Mouse (Mus musculus) CH12.LX (cell line): Measurements from ENCODE around the gene Osbpl11. TPM values are rescaled to one million over a fixed set of nuclear protein-coding genes. Genes with fewer than 3 reads are reported as not detected.

ENCODE experiments used
- DNase-seq: peaks from one replicate; pipeline ENCODE4 v3.0.0-alpha.2; 2013; ENCODE audit errors: extremely low read depth
- H3K27ac ChIP-seq: 2 replicates; pipeline ENCODE4 v1.5.1; 2012; ENCODE audit warnings: low read depth, mild to moderate bottlenecking, control low read depth, moderate library complexity; ENCODE audit not compliant: insufficient read depth
- H3K27me3 ChIP-seq: replicated peaks from 2 replicates; pipeline ENCODE3; 2012; ENCODE audit warnings: inconsistent platforms
- H3K36me3 ChIP-seq, 2 experiments: replicated peaks in 1 of 2; 2 replicates each; pipeline versions ENCODE3 to v1.6.1; 2012; ENCODE audit warnings: inconsistent platforms in 1 of 2, low read length in 1 of 2, mild to moderate bottlenecking in 1 of 2, mixed read lengths in 1 of 2, moderate library complexity in 1 of 2; ENCODE audit not compliant: control insufficient read depth in 1 of 2, insufficient read depth in 1 of 2
- H3K4me1 ChIP-seq, 2 experiments: 2 replicates each; pipeline ENCODE4 v1.6.1; 2012; ENCODE audit warnings: inconsistent platforms in 1 of 2, moderate library complexity in 1 of 2; ENCODE audit not compliant: insufficient read depth in 2 of 2, control insufficient read depth in 1 of 2
- H3K4me2 ChIP-seq: 2 replicates; pipeline ENCODE4 v1.6.1; 2012; ENCODE audit warnings: low read depth, mild to moderate bottlenecking, control low read depth; ENCODE audit not compliant: poor library complexity, insufficient read depth, severe bottlenecking
- H3K4me3 ChIP-seq, 3 experiments: fragments of 150-350 bp in 1 of 3; sonication (generic) in 1 of 3; replicated peaks in 1 of 3; 2 replicates each; pipeline versions ENCODE3 to v1.5.1; 2011 to 2012; ENCODE audit warnings: low read depth in 2 of 3, low read length in 2 of 3, mild to moderate bottlenecking in 2 of 3, moderate library complexity in 2 of 3, control low read depth in 1 of 3, improper control_type of control experiment in 1 of 3, inconsistent platforms in 1 of 3, mixed read lengths in 1 of 3; ENCODE audit not compliant: poor library complexity in 1 of 3
- H3K79me2 ChIP-seq: replicated peaks from 2 replicates; pipeline ENCODE4 v1.6.1; 2012; ENCODE audit warnings: mild to moderate bottlenecking, moderate library complexity; ENCODE audit not compliant: control insufficient read depth, poor library complexity, insufficient read depth, severe bottlenecking; ENCODE audit errors: extremely low read depth
- H3K9ac ChIP-seq: 2 replicates; pipeline ENCODE4 v1.6.1; 2012; ENCODE audit warnings: low read depth, mild to moderate bottlenecking, control low read depth, moderate library complexity; ENCODE audit not compliant: insufficient read depth
- H3K9me3 ChIP-seq: replicated peaks from 2 replicates; pipeline ENCODE3; 2012; ENCODE audit warnings: low read length, inconsistent platforms, mixed read lengths
- BHLHE40 ChIP-seq: IDR thresholded peaks from 2 replicates; pipeline ENCODE4 v1.6.1; 2011; ENCODE audit warnings: mild to moderate bottlenecking, low read depth, low read length, improper control_type of control experiment
- CHD1 ChIP-seq: IDR thresholded peaks from 2 replicates; pipeline ENCODE4 v1.6.1; 2012; ENCODE audit warnings: low read depth, low read length, improper control_type of control experiment, inconsistent platforms
- CHD2 ChIP-seq: IDR thresholded peaks from 2 replicates; pipeline ENCODE4 v1.6.1; 2011; ENCODE audit warnings: low read length, improper control_type of control experiment
- CTCF ChIP-seq, 2 experiments: IDR thresholded peaks in 1 of 2; conservative IDR thresholded peaks in 1 of 2; 2 replicates each; pipeline ENCODE4 v1.5.1; 2011 to 2012; ENCODE audit warnings: low read depth in 2 of 2, low read length in 2 of 2, improper control_type of control experiment in 1 of 2, inconsistent platforms in 1 of 2, mild to moderate bottlenecking in 1 of 2, moderate library complexity in 1 of 2
- E2F4 ChIP-seq: IDR thresholded peaks from 2 replicates; pipeline ENCODE4 v1.6.1; 2011; ENCODE audit warnings: low read depth, low read length, improper control_type of control experiment; ENCODE audit not compliant: insufficient replicate concordance
- ELF1 ChIP-seq: IDR thresholded peaks from 2 replicates; pipeline ENCODE4 v1.6.1; 2014; ENCODE audit warnings: low read depth, mild to moderate bottlenecking, inconsistent platforms, low read length, improper control_type of control experiment
- EP300 ChIP-seq: IDR thresholded peaks from 2 replicates; pipeline ENCODE4 v1.6.1; 2011; ENCODE audit warnings: low read length, improper control_type of control experiment
- ETS1 ChIP-seq: conservative IDR thresholded peaks from 2 replicates; pipeline ENCODE4 v1.6.1; 2012; ENCODE audit warnings: low read depth, mild to moderate bottlenecking, inconsistent platforms, low read length, improper control_type of control experiment, moderate library complexity
- HCFC1 ChIP-seq: IDR thresholded peaks from 2 replicates; pipeline ENCODE4 v1.6.1; 2012; ENCODE audit warnings: low read depth, mild to moderate bottlenecking, inconsistent platforms, low read length, improper control_type of control experiment
- IRF4 ChIP-seq: IDR thresholded peaks from 2 replicates; pipeline ENCODE4 v1.6.1; 2014; ENCODE audit warnings: low read depth, mild to moderate bottlenecking, inconsistent platforms, low read length, improper control_type of control experiment
- JUN ChIP-seq: IDR thresholded peaks from 2 replicates; pipeline ENCODE4 v1.6.1; 2011; ENCODE audit warnings: low read depth, mild to moderate bottlenecking, low read length, improper control_type of control experiment, moderate library complexity; ENCODE audit not compliant: insufficient read depth
- JUND ChIP-seq: conservative IDR thresholded peaks from 2 replicates; pipeline ENCODE4 v1.6.1; 2011; ENCODE audit warnings: low read depth, low read length, improper control_type of control experiment
- MAX ChIP-seq: IDR thresholded peaks from 2 replicates; pipeline ENCODE4 v1.6.1; 2011; ENCODE audit warnings: low read length, improper control_type of control experiment
- MAZ ChIP-seq: IDR thresholded peaks from 2 replicates; pipeline ENCODE4 v1.6.1; 2012; ENCODE audit warnings: low read depth, mild to moderate bottlenecking, inconsistent platforms, low read length, improper control_type of control experiment, moderate library complexity
- MEF2A ChIP-seq: IDR thresholded peaks from 2 replicates; pipeline ENCODE4 v1.6.1; 2014; ENCODE audit warnings: low read depth, mild to moderate bottlenecking, inconsistent platforms, low read length, improper control_type of control experiment, borderline replicate concordance
- MYC ChIP-seq: IDR thresholded peaks from 2 replicates; pipeline ENCODE4 v1.6.1; 2011; ENCODE audit warnings: low read depth, mild to moderate bottlenecking, improper control_type of control experiment, low read length
- NELFE ChIP-seq: IDR thresholded peaks from 2 replicates; pipeline ENCODE4 v1.6.1; 2011; ENCODE audit warnings: low read depth, low read length, improper control_type of control experiment
- NRF1 ChIP-seq: IDR thresholded peaks from 2 replicates; pipeline ENCODE4 v1.6.1; 2014; ENCODE audit warnings: low read depth, mild to moderate bottlenecking, inconsistent platforms, low read length, improper control_type of control experiment, moderate library complexity
- POLR2A ChIP-seq: IDR thresholded peaks from 2 replicates; pipeline ENCODE4 v1.6.1; 2011; ENCODE audit warnings: low read depth, mild to moderate bottlenecking, improper control_type of control experiment, low read length
- RAD21 ChIP-seq: IDR thresholded peaks from 2 replicates; pipeline ENCODE4 v1.6.1; 2011; ENCODE audit warnings: low read depth, mild to moderate bottlenecking, low read length, improper control_type of control experiment, moderate library complexity
- RCOR1 ChIP-seq: conservative IDR thresholded peaks from 2 replicates; pipeline ENCODE4 v1.6.1; 2012; ENCODE audit warnings: low read depth, mild to moderate bottlenecking, inconsistent platforms, low read length, improper control_type of control experiment
- SMC3 ChIP-seq: IDR thresholded peaks from 2 replicates; pipeline ENCODE4 v1.6.1; 2011; ENCODE audit warnings: low read depth, low read length, improper control_type of control experiment
- TBP ChIP-seq: conservative IDR thresholded peaks from 2 replicates; pipeline ENCODE4 v1.6.1; 2011; ENCODE audit warnings: low read depth, low read length, improper control_type of control experiment
- TCF12 ChIP-seq: IDR thresholded peaks from 2 replicates; pipeline ENCODE4 v1.6.1; 2014; ENCODE audit warnings: low read depth, mild to moderate bottlenecking, inconsistent platforms, low read length, improper control_type of control experiment
- USF1 ChIP-seq: IDR thresholded peaks from 2 replicates; pipeline ENCODE4 v1.6.1; 2014; ENCODE audit warnings: low read depth, mild to moderate bottlenecking, inconsistent platforms, low read length, improper control_type of control experiment
- USF2 ChIP-seq: conservative IDR thresholded peaks from 2 replicates; pipeline ENCODE4 v1.6.1; 2011; ENCODE audit warnings: low read depth, low read length, improper control_type of control experiment
- ZC3H11A ChIP-seq: IDR thresholded peaks from 2 replicates; pipeline ENCODE4 v1.6.1; 2012; ENCODE audit warnings: low read depth, mild to moderate bottlenecking, inconsistent platforms, low read length, improper control_type of control experiment
- ZKSCAN1 ChIP-seq: IDR thresholded peaks from 2 replicates; pipeline ENCODE4 v1.6.1; 2012; ENCODE audit warnings: low read depth, inconsistent platforms, low read length, improper control_type of control experiment, borderline replicate concordance
- ZMIZ1 ChIP-seq: IDR thresholded peaks from 2 replicates; pipeline ENCODE4 v1.6.1; 2012; ENCODE audit warnings: low read depth, mild to moderate bottlenecking, inconsistent platforms, low read length, improper control_type of control experiment
- ZNF384 ChIP-seq: IDR thresholded peaks from 2 replicates; pipeline ENCODE4 v1.6.1; 2012; ENCODE audit warnings: low read depth, low read length, improper control_type of control experiment, inconsistent platforms
- dilution Hi-C: fragments of 300-500 bp; cut with MboI; formaldehyde crosslinking; loops from 2 replicates; pipeline ENCODE4 v1.14.3; 2020; ENCODE audit warnings: low sequenced_read_pairs; ENCODE audit not compliant: extremely low pct_unique_long_range_greater_than_20kb, extremely low pct_ligation_motif_present
- in situ Hi-C: fragments of 300-500 bp; cut with MboI; formaldehyde crosslinking; loops from 3 replicates; pipeline ENCODE4 v1.14.3; 2019; ENCODE audit warnings: low sequenced_read_pairs, low pct_ligation_motif_present, low pct_unique_long_range_greater_than_20kb, mixed read lengths
- polyA plus RNA-seq: library from polyadenylated mRNA; unstranded; fragments of >175 nt; gene quantifications from 2 replicates; pipeline ENCODE4 v1.2.1, GENCODE M21; 2012; ENCODE audit warnings: low read depth; ENCODE audit not compliant: insufficient read length
- total RNA-seq, 2 experiments: library from RNA; depleted of rRNA; stranded (reverse); fragments of 300-350 nt in 1 of 2; fragments of >200 nt in 1 of 2; gene quantifications; 2 replicates each; pipeline ENCODE4 v1.2.3; 2012 to 2014

Osbpl11 gene
- total and polyA plus RNA-seq, 3 experiments: 10.8 to 12.9 (median 11.4) TPM

DNA sequence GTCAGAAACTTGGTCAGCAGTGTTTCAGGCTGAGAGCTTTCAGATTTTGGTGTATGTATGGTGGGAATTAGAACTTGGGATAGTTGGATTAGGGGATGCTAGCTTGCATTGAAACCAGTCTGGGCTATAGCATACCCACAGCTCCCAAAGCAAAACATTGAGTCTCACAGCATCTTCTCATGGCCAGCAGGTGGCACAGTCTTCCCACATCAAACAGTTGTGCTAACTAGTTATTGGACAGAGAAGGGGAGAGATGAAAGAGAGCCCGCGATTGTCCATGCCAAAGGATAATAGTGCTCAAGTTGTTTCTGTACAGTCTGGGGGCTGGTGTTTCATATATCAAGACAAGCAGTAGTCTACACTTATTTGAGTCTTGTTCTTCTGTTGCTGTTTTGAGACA is 8.8 kb downstream of the Osbpl11 start:
- in situ Hi-C loops: loop anchor here (10.0 to 25.0 kb wide), 2 partner anchors 541 to 769 kb away; partner anchors contain the start of gene Umps
- dilution Hi-C loops: no loop called here
- Histone ChIP-seq H3K36me3 (peaks cover 4 to 29% of the 10 kb centered on the region in 2 experiments), H3K9ac (no peak overlapping the region), H3K27ac (no peak overlapping the region), H3K79me2 (no peaks in the 10 kb centered on the region), H3K9me3 (no peaks in the 10 kb centered on the region), H3K27me3 (no peaks in the 10 kb centered on the region), H3K4me3 (no peak overlapping the region), H3K4me1 (peaks cover 0 to 3% of the 10 kb centered on the region in 2 experiments; a peak in 1 of 4 replicates), H3K4me2 (no peak overlapping the region)
- peak; percentile 65 for DNase-seq
- TF ChIP-seq RAD21 (peak; percentile 84), HCFC1 (no peak), ZKSCAN1 (no peak), MAZ (no peak), POLR2A (no peak), ZMIZ1 (no peak), E2F4 (no peak), ZNF384 (no peak), MAX (no peak), BHLHE40 (no peak), ETS1 (no peak), EP300 (no peak), SMC3 (peak; percentile 70), MEF2A (no peak), CTCF (conservative IDR thresholded peaks at IDR 0.05 in 1 of 2, IDR thresholded peaks at IDR 0.05 in 1 of 2; ENCODE audit: low read depth in 2 of 2, low read length in 2 of 2) (peak; percentile 64 to 92), ELF1 (no peak), JUND (no peak), USF1 (no peak), CHD2 (no peak), CHD1 (no peak), IRF4 (peak; percentile 27; the same call in 1 of the 2 replicates), MYC (no peak), TBP (no peak), JUN (no peak), NRF1 (no peak), TCF12 (no peak), NELFE (no peak), ZC3H11A (no peak), USF2 (no peak), RCOR1 (no peak)
